Mouse (Mus musculus) liver, embryonic 13.5 days (tissue): ENCODE results near the gene Tshz2. TPM values are rescaled to one million over a fixed set of nuclear protein-coding genes. Genes with fewer than 3 reads are reported as not detected.

Experiments used
- ATAC-seq: fragments of 200-750 bp; cut with Nextera tagmentation; 2 replicates; pipeline ENCODE4 v1.8.0; 2017; ENCODE audit warnings: low read depth, mild to moderate bottlenecking, moderate number of reproducible peaks, moderate library complexity
- DNase-seq: peaks from one replicate; pipeline ENCODE4 v3.0.0; 2022
- H3K27ac ChIP-seq: fragments of 300-500 bp; sonication (generic); 2 replicates; pipeline ENCODE4 v1.5.1; 2015; ENCODE audit warnings: moderate library complexity, mild to moderate bottlenecking, inconsistent platforms
- H3K27me3 ChIP-seq: fragments of 300-500 bp; sonication (generic); 2 replicates; pipeline ENCODE4 v1.6.1; 2015; ENCODE audit warnings: mild to moderate bottlenecking, inconsistent platforms
- H3K36me3 ChIP-seq: fragments of 300-500 bp; sonication (generic); 2 replicates; pipeline ENCODE4 v1.6.1; 2015; ENCODE audit warnings: mild to moderate bottlenecking, inconsistent platforms
- H3K4me1 ChIP-seq: fragments of 300-500 bp; sonication (generic); replicated peaks from 2 replicates; pipeline ENCODE4 v1.6.1; 2015; ENCODE audit warnings: inconsistent platforms
- H3K4me2 ChIP-seq: fragments of 300-500 bp; sonication (generic); 2 replicates; pipeline ENCODE4 v1.6.1; 2015; ENCODE audit warnings: inconsistent platforms, mild to moderate bottlenecking, moderate library complexity
- H3K4me3 ChIP-seq: fragments of 300-500 bp; sonication (generic); replicated peaks from 2 replicates; pipeline ENCODE4 v1.5.1; 2015; ENCODE audit warnings: mild to moderate bottlenecking, inconsistent platforms
- H3K9ac ChIP-seq: fragments of 300-500 bp; sonication (generic); 2 replicates; pipeline ENCODE4 v1.6.1; 2015; ENCODE audit warnings: mild to moderate bottlenecking, inconsistent platforms
- H3K9me3 ChIP-seq: fragments of 300-500 bp; sonication (generic); replicated peaks from 2 replicates; pipeline ENCODE4 v1.6.1; 2016; ENCODE audit warnings: inconsistent platforms
- WGBS: fragments of 180-500 bp; shearing (Covaris S2); methylation state at CpG from one replicate; pipeline ENCODE4 v1.1.7; 2015; ENCODE audit not compliant: insufficient replicate concordance; 5-methylcytosine and 5-hydroxymethylcytosine counted together
- polyA plus RNA-seq: library from polyadenylated mRNA; unstranded; fragments of >200 nt; fragmentation: Nextera tagmentation; extraction: Ambion mirVana; gene quantifications from 2 replicates; pipeline ENCODE4 v1.2.1, GENCODE M21; 2015

Gene Tshz2
- polyA plus RNA-seq, 1 experiment from 2014 or later, result 1.0 TPM

- Histone ChIP-seq H3K4me1 (0 out of 2 replicates have a peak, but pooled peaks cover 2% of the 10 kb centered on the region), H3K4me2 (no peak overlapping the region), H3K9me3 (no peaks in the 10 kb centered on the region), H3K27me3 (peaks cover 6% of the 10 kb centered on the region; the same call in 1 of the 2 replicates), H3K36me3 (no peaks in the 10 kb centered on the region), H3K27ac (no peak overlapping the region), H3K9ac (no peak overlapping the region), H3K4me3 (no peak overlapping the region)
- DNase-seq (no peak), ATAC-seq (no peak)
- WGBS, result 65% methylated on average over 11 of the region's 11 CpGs
These were observed 366.1 kb downstream of the Tshz2 start for GRCm38 (mm10) chr2:169998878-169999337.

- no peak overlapping the region for H3K9ac ChIP-seq
- H3K27ac ChIP-seq, result no peak overlapping the region
- ATAC-seq (no peak), DNase-seq (no peak)
- no peak overlapping the region for H3K4me3 ChIP-seq
- no peaks in the 10 kb centered on the region for H3K36me3 ChIP-seq
- H3K9me3 ChIP-seq, result no peaks in the 10 kb centered on the region
- WGBS, result 60% methylated on average over 25 of the region's 25 CpGs
- no peaks in the 10 kb centered on the region for H3K4me1 ChIP-seq
- no peaks in the 10 kb centered on the region for H3K27me3 ChIP-seq
- peak overlapping the region; percentile 2; the same call in 1 of the 2 replicates for H3K4me2 ChIP-seq
These were observed 370.0 kb downstream of the Tshz2 start for GRCm38 (mm10) chr2:170002594-170003504.

GRCm38 (mm10) chr2:170003666-170004065 is 370.9 kb downstream of the Tshz2 start:
- Histone ChIP-seq H3K36me3 (no peaks in the 10 kb centered on the region), H3K4me2 (no peak overlapping the region), H3K9ac (no peak overlapping the region), H3K27me3 (no peaks in the 10 kb centered on the region), H3K27ac (no peak overlapping the region), H3K4me3 (no peak overlapping the region), H3K9me3 (peaks cover 2% of the 10 kb centered on the region; the same call in 1 of the 2 replicates), H3K4me1 (no peaks in the 10 kb centered on the region)
- DNase-seq (no peak), ATAC-seq (no peak)
- 69% methylated on average over 8 of the region's 8 CpGs for WGBS

GRCm38 (mm10) chr2:170006829-170007228 is 374.0 kb downstream of the Tshz2 start:
- Histone ChIP-seq H3K4me3 (no peak overlapping the region), H3K27ac (no peak overlapping the region), H3K4me2 (no peak overlapping the region), H3K4me1 (no peaks in the 10 kb centered on the region), H3K27me3 (no peaks in the 10 kb centered on the region), H3K36me3 (no peaks in the 10 kb centered on the region), H3K9me3 (peaks cover 6% of the 10 kb centered on the region; the same call in 1 of the 2 replicates), H3K9ac (no peak overlapping the region)
- DNase-seq (no peak), ATAC-seq (no peak)
- 67% methylated on average over 8 of the region's 8 CpGs for WGBS

- Histone ChIP-seq H3K9ac (no peak overlapping the region), H3K27ac (no peak overlapping the region), H3K4me1 (no peaks in the 10 kb centered on the region), H3K27me3 (no peaks in the 10 kb centered on the region), H3K36me3 (no peaks in the 10 kb centered on the region), H3K4me2 (no peak overlapping the region), H3K4me3 (no peak overlapping the region), H3K9me3 (peaks cover 6% of the 10 kb centered on the region; the same call in 1 of the 2 replicates)
- WGBS, result 72% methylated on average over 6 of the region's 6 CpGs
- ATAC-seq (no peak), DNase-seq (no peak)
These were observed 374.7 kb downstream of the Tshz2 start for GRCm38 (mm10) chr2:170007426-170007958.

- Histone ChIP-seq H3K9ac (no peak overlapping the region), H3K4me3 (no peak overlapping the region), H3K4me2 (no peak overlapping the region), H3K27me3 (no peaks in the 10 kb centered on the region), H3K27ac (no peak overlapping the region), H3K4me1 (no peaks in the 10 kb centered on the region), H3K9me3 (peaks cover 6% of the 10 kb centered on the region; the same call in 1 of the 2 replicates), H3K36me3 (no peaks in the 10 kb centered on the region)
- 65% methylated on average over 11 of the region's 11 CpGs for WGBS
- no peak for DNase-seq
- ATAC-seq, result no peak
These were observed 376.9 kb downstream of the Tshz2 start for GRCm38 (mm10) chr2:170009729-170010128.

GRCm38 (mm10) chr2:170011858-170012257 is 379.0 kb downstream of the Tshz2 start:
- no peaks in the 10 kb centered on the region for H3K4me1 ChIP-seq
- H3K4me2 ChIP-seq, result no peak overlapping the region
- ATAC-seq (no peak), DNase-seq (no peak)
- no peaks in the 10 kb centered on the region for H3K36me3 ChIP-seq
- peaks cover 6% of the 10 kb centered on the region; the same call in 1 of the 2 replicates for H3K9me3 ChIP-seq
- H3K27ac ChIP-seq, result no peak overlapping the region
- no peak overlapping the region for H3K9ac ChIP-seq
- no peaks in the 10 kb centered on the region for H3K27me3 ChIP-seq
- H3K4me3 ChIP-seq, result no peak overlapping the region
- WGBS, result 73% methylated on average over 8 of the region's 8 CpGs

- no peaks in the 10 kb centered on the region for H3K4me1 ChIP-seq
- ATAC-seq (no peak), DNase-seq (no peak)
- H3K27ac ChIP-seq, result no peak overlapping the region
- no peak overlapping the region for H3K4me3 ChIP-seq
- 69% methylated on average over 6 of the region's 6 CpGs for WGBS
- H3K9ac ChIP-seq, result no peak overlapping the region
- H3K4me2 ChIP-seq, result no peak overlapping the region
- H3K36me3 ChIP-seq, result no peaks in the 10 kb centered on the region
- H3K27me3 ChIP-seq, result no peaks in the 10 kb centered on the region
- no peaks in the 10 kb centered on the region for H3K9me3 ChIP-seq
These were observed 384.5 kb downstream of the Tshz2 start for GRCm38 (mm10) chr2:170017302-170017701.

GRCm38 (mm10) chr2:170017926-170018325 is 385.1 kb downstream of the Tshz2 start:
- 79% methylated on average over 7 of the region's 7 CpGs for WGBS
- no peaks in the 10 kb centered on the region for H3K4me1 ChIP-seq

GRCm38 (mm10) chr2:170022953-170023352 is 390.1 kb downstream of the Tshz2 start:
- ATAC-seq, result no peak
- H3K9me3 ChIP-seq, result 0 out of 2 replicates have a peak, but pooled peaks cover 3% of the 10 kb centered on the region
- no peaks in the 10 kb centered on the region for H3K36me3 ChIP-seq
- no peak overlapping the region for H3K4me3 ChIP-seq
- no peak overlapping the region for H3K4me2 ChIP-seq
- 59% methylated on average over 5 of the region's 5 CpGs for WGBS
- no peak overlapping the region for H3K9ac ChIP-seq
- H3K4me1 ChIP-seq, result no peaks in the 10 kb centered on the region
- DNase-seq, result no peak
- H3K27ac ChIP-seq, result no peak overlapping the region
- no peaks in the 10 kb centered on the region for H3K27me3 ChIP-seq

More at GRCm38 (mm10) chr2:170017926-170018325, 385.1 kb downstream of the Tshz2 start:
- no peak for ATAC-seq
- H3K4me3 ChIP-seq, result no peak overlapping the region
- no peak overlapping the region for H3K27ac ChIP-seq
- no peak overlapping the region for H3K4me2 ChIP-seq
- no peaks in the 10 kb centered on the region for H3K36me3 ChIP-seq
- DNase-seq, result no peak
- no peak overlapping the region for H3K9ac ChIP-seq
- no peaks in the 10 kb centered on the region for H3K9me3 ChIP-seq
- H3K27me3 ChIP-seq, result no peaks in the 10 kb centered on the region

GRCm38 (mm10) chr2:170023741-170024140 is 390.9 kb downstream of the Tshz2 start:
- Histone ChIP-seq H3K4me2 (no peak overlapping the region), H3K4me1 (no peaks in the 10 kb centered on the region), H3K27ac (no peak overlapping the region), H3K4me3 (no peak overlapping the region), H3K9ac (no peak overlapping the region), H3K9me3 (0 out of 2 replicates have a peak, but pooled peaks cover 3% of the 10 kb centered on the region), H3K27me3 (no peaks in the 10 kb centered on the region), H3K36me3 (no peaks in the 10 kb centered on the region)
- ATAC-seq (no peak), DNase-seq (no peak)
- 82% methylated on average over 9 of the region's 9 CpGs for WGBS
